Mouse (Mus musculus): Measurements from ENCODE around the gene Cmc1. TPM values are rescaled to one million over a fixed set of nuclear protein-coding genes. Genes with fewer than 3 reads are reported as not detected.

Cmc1 gene
- polyA plus RNA-seq, 1 experiment: 18.5 TPM

GRCm38 (mm10) chr9:118041646-118042045 lies 108.3 kb downstream of the Cmc1 start:
- H3K4me3 ChIP-seq (ENCODE audit: insufficient read depth, poor library complexity, severe bottlenecking): peak overlapping the region; percentile 57
- H3K79me2 ChIP-seq (ENCODE audit: control insufficient read depth, insufficient read depth): peaks cover 61% of the 10 kb centered on the region
- H3K36me3 ChIP-seq (ENCODE audit: control insufficient read depth, insufficient read depth): peaks cover 16% of the 10 kb centered on the region
- no peaks in the 10 kb centered on the region for H3K27me3 ChIP-seq (ENCODE audit: control insufficient read depth, insufficient read depth, insufficient read length)
- peaks cover 40% of the 10 kb centered on the region for H3K79me3 ChIP-seq (ENCODE audit: low read depth)
- H3ac ChIP-seq (ENCODE audit: control insufficient read depth, insufficient read length, low read depth): peak overlapping the region; percentile 24
- no peak for TF ChIP-seq FOSL1 (IDR thresholded peaks at IDR 0.05; ENCODE audit: insufficient read depth, low read length, poor library complexity, severe bottlenecking)
- TF ChIP-seq CEBPB (IDR thresholded peaks at IDR 0.05; ENCODE audit: low read depth): no peak
- no peak for TF ChIP-seq MYOG (IDR thresholded peaks at IDR 0.05; ENCODE audit: control insufficient read depth, extremely low read depth, insufficient read length)
- no peak for TF ChIP-seq MAX (IDR thresholded peaks at IDR 0.05)
- no peak for TF ChIP-seq MYOD1 (IDR thresholded peaks at IDR 0.05; ENCODE audit: control insufficient read depth, insufficient read length, low read depth)
- no peak for TF ChIP-seq CTCF (IDR thresholded peaks at IDR 0.05; ENCODE audit: control insufficient read depth, insufficient read depth, insufficient read length)
- TF ChIP-seq USF1 (IDR thresholded peaks at IDR 0.05; ENCODE audit: low read depth): no peak

- TF ChIP-seq MYOG (IDR thresholded peaks at IDR 0.05; ENCODE audit: control insufficient read depth, extremely low read depth, insufficient read length): no peak
- Histone ChIP-seq H3K4me3 (ENCODE audit: insufficient read depth, poor library complexity, severe bottlenecking) (peak overlapping the region; percentile 57), H3K27me3 (ENCODE audit: control insufficient read depth, insufficient read depth, insufficient read length) (no peaks in the 10 kb centered on the region), H3ac (ENCODE audit: control insufficient read depth, insufficient read length, low read depth) (peak overlapping the region; percentile 72), H3K79me3 (ENCODE audit: low read depth) (peaks cover 39% of the 10 kb centered on the region), H3K36me3 (ENCODE audit: control insufficient read depth, insufficient read depth) (peaks cover 16% of the 10 kb centered on the region), H3K79me2 (ENCODE audit: control insufficient read depth, insufficient read depth) (peaks cover 56% of the 10 kb centered on the region)
Observed at GRCm38 (mm10) chr9:118041022-118041400, 109.0 kb downstream of the Cmc1 start.

GRCm38 (mm10) chr9:118040218-118041021 lies 109.6 kb downstream of the Cmc1 start, which contains the start of gene Azi2:
Gene Azi2, plus strand, starts transcription at chr9:118040499.
- TF ChIP-seq MAX (IDR thresholded peaks at IDR 0.05) (no peak), CTCF (IDR thresholded peaks at IDR 0.05; ENCODE audit: control insufficient read depth, insufficient read depth, insufficient read length) (peak; percentile 97), USF1 (IDR thresholded peaks at IDR 0.05; ENCODE audit: low read depth) (no peak), MYOG (IDR thresholded peaks at IDR 0.05; ENCODE audit: control insufficient read depth, extremely low read depth, insufficient read length) (no peak), CEBPB (IDR thresholded peaks at IDR 0.05; ENCODE audit: low read depth) (no peak), MYOD1 (IDR thresholded peaks at IDR 0.05; ENCODE audit: control insufficient read depth, insufficient read length, low read depth) (no peak)
- H3ac ChIP-seq (ENCODE audit: control insufficient read depth, insufficient read length, low read depth): peak within 1 kb of the TSS; percentile 72
- peak within 1 kb of the TSS; percentile 57 for H3K4me3 ChIP-seq (ENCODE audit: insufficient read depth, poor library complexity, severe bottlenecking)

GRCm38 (mm10) chr9:118034990-118035389 lies 115.0 kb downstream of the Cmc1 start:
- Histone ChIP-seq H3K36me3 (ENCODE audit: control insufficient read depth, insufficient read depth) (no peaks in the 10 kb centered on the region), H3ac (ENCODE audit: control insufficient read depth, insufficient read length, low read depth) (no peak overlapping the region), H3K79me2 (ENCODE audit: control insufficient read depth, insufficient read depth) (no peaks in the 10 kb centered on the region), H3K79me3 (ENCODE audit: low read depth) (no peaks in the 10 kb centered on the region), H3K4me3 (ENCODE audit: insufficient read depth, poor library complexity, severe bottlenecking) (no peak overlapping the region), H3K27me3 (ENCODE audit: control insufficient read depth, insufficient read depth, insufficient read length) (no peaks in the 10 kb centered on the region)
- TF ChIP-seq MAX (IDR thresholded peaks at IDR 0.05): no peak
- TF ChIP-seq CEBPB (IDR thresholded peaks at IDR 0.05; ENCODE audit: low read depth): no peak
- TF ChIP-seq MYOD1 (IDR thresholded peaks at IDR 0.05; ENCODE audit: control insufficient read depth, insufficient read length, low read depth): no peak
- no peak for TF ChIP-seq FOSL1 (IDR thresholded peaks at IDR 0.05; ENCODE audit: insufficient read depth, low read length, poor library complexity, severe bottlenecking)
- no peak for TF ChIP-seq MYOG (IDR thresholded peaks at IDR 0.05; ENCODE audit: control insufficient read depth, extremely low read depth, insufficient read length)
- no peak for TF ChIP-seq USF1 (IDR thresholded peaks at IDR 0.05; ENCODE audit: low read depth)
- no peak for TF ChIP-seq CTCF (IDR thresholded peaks at IDR 0.05; ENCODE audit: control insufficient read depth, insufficient read depth, insufficient read length)

More at GRCm38 (mm10) chr9:118040218-118041021, 109.6 kb downstream of the Cmc1 start, which contains the start of gene Azi2:
- no peaks in the 10 kb centered on the region for H3K27me3 ChIP-seq (ENCODE audit: control insufficient read depth, insufficient read depth, insufficient read length)
- peaks cover 50% of the 10 kb centered on the region for H3K79me2 ChIP-seq (ENCODE audit: control insufficient read depth, insufficient read depth)
- peaks cover 15% of the 10 kb centered on the region for H3K36me3 ChIP-seq (ENCODE audit: control insufficient read depth, insufficient read depth)
- H3K79me3 ChIP-seq (ENCODE audit: low read depth): peaks cover 36% of the 10 kb centered on the region

GRCm38 (mm10) chr9:118031694-118032093 lies 118.3 kb downstream of the Cmc1 start:
- H3K36me3 ChIP-seq (ENCODE audit: control insufficient read depth, insufficient read depth): no peaks in the 10 kb centered on the region
- TF ChIP-seq MYOD1 (IDR thresholded peaks at IDR 0.05; ENCODE audit: control insufficient read depth, insufficient read length, low read depth): no peak
- TF ChIP-seq CEBPB (IDR thresholded peaks at IDR 0.05; ENCODE audit: low read depth): no peak
- TF ChIP-seq MYOG (IDR thresholded peaks at IDR 0.05; ENCODE audit: control insufficient read depth, extremely low read depth, insufficient read length): no peak
- no peak for TF ChIP-seq MAX (IDR thresholded peaks at IDR 0.05)

GRCm38 (mm10) chr9:118030252-118030651 lies 119.7 kb downstream of the Cmc1 start:
- no peak overlapping the region for H3ac ChIP-seq (ENCODE audit: control insufficient read depth, insufficient read length, low read depth)
- H3K79me2 ChIP-seq (ENCODE audit: control insufficient read depth, insufficient read depth): no peaks in the 10 kb centered on the region
- TF ChIP-seq MYOD1 (IDR thresholded peaks at IDR 0.05; ENCODE audit: control insufficient read depth, insufficient read length, low read depth) (no peak), USF1 (IDR thresholded peaks at IDR 0.05; ENCODE audit: low read depth) (no peak), CTCF (IDR thresholded peaks at IDR 0.05; ENCODE audit: control insufficient read depth, insufficient read depth, insufficient read length) (no peak), MYOG (IDR thresholded peaks at IDR 0.05; ENCODE audit: control insufficient read depth, extremely low read depth, insufficient read length) (no peak), CEBPB (IDR thresholded peaks at IDR 0.05; ENCODE audit: low read depth) (no peak), MAX (IDR thresholded peaks at IDR 0.05) (no peak), FOSL1 (IDR thresholded peaks at IDR 0.05; ENCODE audit: insufficient read depth, low read length, poor library complexity, severe bottlenecking) (no peak)
- no peaks in the 10 kb centered on the region for H3K27me3 ChIP-seq (ENCODE audit: control insufficient read depth, insufficient read depth, insufficient read length)
- H3K79me3 ChIP-seq (ENCODE audit: low read depth): no peaks in the 10 kb centered on the region
- no peak overlapping the region for H3K4me3 ChIP-seq (ENCODE audit: insufficient read depth, poor library complexity, severe bottlenecking)
- H3K36me3 ChIP-seq (ENCODE audit: control insufficient read depth, insufficient read depth): no peaks in the 10 kb centered on the region

More at GRCm38 (mm10) chr9:118031694-118032093, 118.3 kb downstream of the Cmc1 start:
- Histone ChIP-seq H3K79me3 (ENCODE audit: low read depth) (no peaks in the 10 kb centered on the region), H3K4me3 (ENCODE audit: insufficient read depth, poor library complexity, severe bottlenecking) (no peak overlapping the region), H3K27me3 (ENCODE audit: control insufficient read depth, insufficient read depth, insufficient read length) (no peaks in the 10 kb centered on the region), H3K79me2 (ENCODE audit: control insufficient read depth, insufficient read depth) (no peaks in the 10 kb centered on the region), H3ac (ENCODE audit: control insufficient read depth, insufficient read length, low read depth) (no peak overlapping the region)
